Mouse (Mus musculus) embryonic fibroblast, embryonic 13.5 days (primary cell): ENCODE data around the gene Cep295. TPM values are rescaled to one million over a fixed set of nuclear protein-coding genes. Genes with fewer than 3 reads are reported as not detected.

ENCODE experiments used
- H3K27ac ChIP-seq: 2 replicates; pipeline ENCODE4 v1.5.1; 2012; ENCODE audit warnings: low read length, control low read depth, inconsistent platforms; ENCODE audit not compliant: insufficient read depth
- H3K4me1 ChIP-seq: 2 replicates; pipeline ENCODE4 v1.6.1; 2011; ENCODE audit warnings: low read length; ENCODE audit not compliant: control insufficient read depth, insufficient read depth
- H3K4me3 ChIP-seq: 2 replicates; pipeline ENCODE4 v1.5.1; 2011; ENCODE audit warnings: mild to moderate bottlenecking, control low read depth, low read length; ENCODE audit not compliant: insufficient read depth
- CTCF ChIP-seq: IDR thresholded peaks from 2 replicates; pipeline ENCODE4 v1.5.1; 2011; ENCODE audit warnings: mild to moderate bottlenecking, control low read depth, low read length, moderate library complexity, borderline replicate concordance; ENCODE audit not compliant: insufficient read depth
- POLR2A ChIP-seq: IDR thresholded peaks from 2 replicates; pipeline ENCODE4 v1.6.1; 2011; ENCODE audit warnings: low read depth, mild to moderate bottlenecking, control low read depth, low read length, moderate library complexity
- polyA plus RNA-seq: library from polyadenylated mRNA; stranded (reverse); fragments of >200 nt; gene quantifications from 2 replicates; pipeline ENCODE4 v1.2.4, GENCODE M21; 2011; ENCODE audit warnings: low read depth; ENCODE audit not compliant: missing spikeins, insufficient read length

The Cep295 gene
- polyA plus RNA-seq, 1 experiment = 27.7 TPM

GRCm38 (mm10) chr9:15288402-15288801 is 69.2 kb downstream of the Cep295 start:
- Histone ChIP-seq H3K4me3 (no peak overlapping the region), H3K27ac (no peak overlapping the region), H3K4me1 (no peaks in the 10 kb centered on the region)
- TF ChIP-seq POLR2A = no peak
- TF ChIP-seq CTCF = no peak

GRCm38 (mm10) chr9:15287846-15288245 is 69.7 kb downstream of the Cep295 start:
- Histone ChIP-seq H3K4me1 (no peaks in the 10 kb centered on the region), H3K27ac (no peak overlapping the region), H3K4me3 (no peak overlapping the region)
- no peak for TF ChIP-seq POLR2A
- no peak for TF ChIP-seq CTCF

GRCm38 (mm10) chr9:15285443-15285842 is 72.1 kb downstream of the Cep295 start:
- Histone ChIP-seq H3K4me3 (no peak overlapping the region), H3K4me1 (no peaks in the 10 kb centered on the region; the same call in 1 of the 2 replicates), H3K27ac (no peak overlapping the region)
- TF ChIP-seq POLR2A (no peak), CTCF (no peak)

- H3K27ac ChIP-seq = no peak overlapping the region
- peak overlapping the region; percentile 53 for H3K4me3 ChIP-seq
- H3K4me1 ChIP-seq = no peaks in the 10 kb centered on the region; the same call in 1 of the 2 replicates
- TF ChIP-seq CTCF (no peak), POLR2A (no peak)
Measured at GRCm38 (mm10) chr9:15280491-15280879, 77.1 kb downstream of the Cep295 start.

GRCm38 (mm10) chr9:15279649-15280490 is 77.7 kb downstream of the Cep295 start, which contains the start of gene Med17:
TSS of gene Med17 (minus strand) at chr9:15279931.
- Histone ChIP-seq H3K4me3 (peak within 1 kb of the TSS; percentile 92), H3K27ac (peak within 1 kb of the TSS; percentile 73), H3K4me1 (no peaks in the 10 kb centered on the region; the same call in 1 of the 2 replicates)
- TF ChIP-seq POLR2A (peak; percentile 88), CTCF (no peak)

- no peaks in the 10 kb centered on the region; the same call in 1 of the 2 replicates for H3K4me1 ChIP-seq
- peak overlapping the region; percentile 92 for H3K4me3 ChIP-seq
- no peak for TF ChIP-seq POLR2A
- TF ChIP-seq CTCF = no peak
- H3K27ac ChIP-seq = peak overlapping the region; percentile 73; the same call in 1 of the 2 replicates
Measured at GRCm38 (mm10) chr9:15279139-15279648, 78.4 kb downstream of the Cep295 start.

- Histone ChIP-seq H3K4me1 (no peaks in the 10 kb centered on the region; the same call in 1 of the 2 replicates), H3K4me3 (peak overlapping the region; percentile 17), H3K27ac (no peak overlapping the region)
- TF ChIP-seq POLR2A (no peak), CTCF (no peak)
Measured at GRCm38 (mm10) chr9:15278343-15278742, 79.2 kb downstream of the Cep295 start.

GRCm38 (mm10) chr9:15276855-15277254 is 80.7 kb downstream of the Cep295 start:
- TF ChIP-seq POLR2A (no peak), CTCF (no peak)
- Histone ChIP-seq H3K27ac (no peak overlapping the region), H3K4me3 (no peak overlapping the region), H3K4me1 (no peaks in the 10 kb centered on the region; the same call in 1 of the 2 replicates)

GRCm38 (mm10) chr9:15273981-15274380 is 83.6 kb downstream of the Cep295 start:
- Histone ChIP-seq H3K27ac (no peak overlapping the region), H3K4me1 (no peaks in the 10 kb centered on the region), H3K4me3 (no peak overlapping the region)
- TF ChIP-seq CTCF = no peak
- TF ChIP-seq POLR2A = no peak

Other genes with a start within 250 kb of the Cep295 start
- not detected in 2 replicates for gene Hephl1, start 245.7 kb downstream of the Cep295 start, polyA plus RNA-seq
- gene Vstm5, start 118.7 kb downstream of the Cep295 start, polyA plus RNA-seq = 3.6 and 4.1 TPM in 2 replicates
- gene Med17, start 77.9 kb downstream of the Cep295 start, polyA plus RNA-seq = 45.7 and 49.6 TPM in 2 replicates
- 159 and 173 TPM in 2 replicates for gene Taf1d, start 51.6 kb downstream of the Cep295 start, polyA plus RNA-seq
- 40.8 and 51.0 TPM in 2 replicates for gene 4931406C07Rik, start 51.3 kb downstream of the Cep295 start, polyA plus RNA-seq
- gene Smco4, start 135.6 kb upstream of the Cep295 start, polyA plus RNA-seq = 16.7 and 19.3 TPM in 2 replicates